Mouse (Mus musculus) embryo, embryonic 10.5 days (tissue): ENCODE results near the gene Gsg1.

Experiments
- DNase-seq: peaks from one replicate; pipeline ENCODE4 v3.0.0-alpha.2; 2015; ENCODE audit warnings: low spot score

Gene Gsg1

DNA sequence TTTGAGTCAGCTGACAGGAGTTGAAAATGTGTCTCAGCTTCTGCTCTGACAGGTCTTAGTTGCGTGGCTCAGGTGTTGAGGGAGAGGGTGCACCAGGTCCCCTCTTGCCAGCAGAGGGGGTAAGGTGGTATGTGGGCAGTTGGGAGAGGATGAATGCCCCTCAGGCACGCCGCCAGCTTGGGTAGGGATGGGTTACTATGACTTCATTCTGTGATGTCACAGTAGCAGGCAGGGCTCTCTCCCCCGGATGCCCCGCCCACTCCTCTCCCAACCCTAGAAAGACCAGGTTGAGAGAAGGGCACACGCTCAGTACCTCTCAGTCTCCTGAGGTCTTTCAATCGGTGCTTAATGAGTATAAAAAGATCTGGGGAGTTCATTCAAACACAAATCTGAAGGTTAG lies at the start of gene Gsg1:
Gene Gsg1 (minus strand): TSS at position 199 of the 400 bp plus-strand sequence.
- no peak for DNase-seq

DNA sequence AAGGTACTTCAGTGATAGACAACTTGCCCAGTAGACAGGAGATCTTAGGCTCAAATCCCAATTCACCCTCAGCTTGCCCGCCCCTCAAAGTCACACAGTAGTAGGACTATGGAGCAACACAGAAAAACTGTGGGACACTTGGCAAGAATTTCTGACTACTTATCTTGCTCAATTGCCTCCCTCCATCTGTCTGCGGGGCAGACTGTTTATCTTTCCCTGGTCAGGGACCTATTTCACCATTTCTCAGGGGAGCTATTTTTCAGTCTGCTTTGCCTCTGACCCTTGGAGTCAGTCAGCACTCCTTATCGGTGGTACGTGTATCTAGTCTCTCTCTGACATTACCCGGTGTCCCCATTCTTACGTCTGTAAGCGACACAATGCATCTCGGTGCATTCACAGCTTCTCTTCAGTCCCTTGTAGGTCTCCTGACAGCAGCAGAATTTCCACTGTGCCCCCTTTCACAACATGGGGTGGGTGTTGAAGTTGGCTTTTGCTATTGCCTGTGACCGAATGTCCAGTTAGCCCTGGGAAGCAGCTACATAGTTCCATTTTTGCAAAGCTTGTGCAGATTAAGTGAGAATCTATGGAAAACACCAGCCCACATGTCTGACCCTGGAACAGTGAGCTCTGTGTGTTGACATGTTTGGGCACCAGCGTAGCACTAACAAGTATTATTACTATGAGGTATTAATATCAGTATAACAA lies 48.4 kb upstream of the Gsg1 start:
- no peak for DNase-seq

DNA sequence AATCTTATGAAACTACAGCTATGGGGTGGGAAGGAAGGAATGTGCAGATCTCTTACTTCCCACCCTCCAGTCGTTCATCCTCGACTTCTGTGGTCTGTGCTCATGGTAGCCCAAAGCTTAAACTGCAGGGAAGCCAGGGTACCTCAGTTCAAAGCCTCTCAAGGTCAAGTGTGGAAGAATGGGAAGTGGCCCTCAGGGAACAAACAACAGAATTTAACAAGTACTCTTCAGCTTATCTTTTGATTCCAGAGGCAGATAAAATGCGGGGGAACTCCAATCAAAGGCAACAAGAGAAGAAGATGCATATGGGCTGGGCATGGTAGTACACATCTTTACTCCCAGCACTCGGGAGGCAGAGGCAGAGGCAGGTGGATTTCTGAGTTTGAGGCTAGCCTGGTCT lies 46.3 kb upstream of the Gsg1 start:
- DNase-seq = no peak

DNA sequence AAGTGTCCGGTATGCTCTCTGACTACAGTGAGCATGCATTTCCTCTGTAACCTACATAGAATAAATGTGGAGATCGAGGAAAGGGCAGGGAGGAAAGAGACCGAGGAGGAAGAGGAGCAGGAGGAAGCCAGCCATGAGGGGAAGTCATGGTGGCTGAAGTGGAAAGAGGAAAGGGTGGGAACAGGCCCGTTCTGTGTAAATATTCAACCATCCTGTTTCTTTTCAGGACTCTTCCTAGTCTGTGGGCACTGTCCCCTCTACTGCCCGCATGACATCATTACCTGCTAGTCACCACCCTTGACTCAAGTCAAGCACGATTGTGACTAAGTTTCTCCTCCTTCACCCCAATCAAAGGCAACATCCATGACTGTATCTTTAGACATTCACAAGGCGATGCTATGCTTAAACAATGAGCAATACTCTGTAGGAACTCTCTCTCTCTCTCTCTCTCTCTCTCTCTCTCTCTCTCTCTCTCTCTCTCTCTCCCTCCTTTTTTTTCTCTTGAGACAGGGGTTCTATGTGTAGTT lies 44.9 kb upstream of the Gsg1 start:
- DNase-seq = no peak

DNA sequence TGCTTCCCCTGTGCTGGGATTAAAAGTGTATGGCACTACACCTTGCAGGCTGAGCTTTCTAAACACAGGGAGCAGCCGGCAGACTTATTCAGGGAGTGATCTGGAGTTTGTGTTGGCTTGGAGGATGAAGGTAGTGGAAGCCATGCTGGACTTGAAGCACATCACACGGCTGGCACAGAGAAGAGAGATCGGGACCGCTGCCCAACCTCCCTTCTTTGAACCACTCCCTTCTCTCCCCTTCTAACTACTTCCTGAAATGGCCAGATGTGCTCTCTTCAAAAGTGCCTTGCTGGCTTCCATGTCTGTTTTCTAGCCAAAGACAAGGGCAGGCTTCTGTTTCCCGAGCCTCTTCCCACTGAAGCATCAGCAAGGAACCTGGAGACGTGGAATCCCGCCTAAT lies 43.4 kb upstream of the Gsg1 start:
- DNase-seq = no peak

DNA sequence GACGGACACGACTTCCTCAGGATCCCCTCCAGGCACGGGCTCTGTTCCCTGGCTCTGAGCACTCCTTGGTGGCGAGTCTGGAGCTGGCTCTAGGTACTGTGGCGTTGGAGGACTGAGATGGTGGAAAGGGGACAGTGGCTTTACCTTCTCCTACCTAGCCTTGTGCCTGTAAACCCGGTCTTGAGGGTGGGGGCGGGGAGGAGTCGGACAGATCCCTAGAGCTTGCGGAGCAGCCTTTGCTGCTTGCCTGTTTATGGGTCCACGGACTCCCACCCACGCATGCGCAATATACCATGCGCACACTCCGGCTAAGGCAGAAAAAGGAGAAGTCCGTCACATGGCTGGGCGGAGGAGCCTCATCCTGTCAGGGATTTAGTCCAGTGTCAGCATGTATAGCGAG lies 42.1 kb upstream of the Gsg1 start:
- no peak for DNase-seq

DNA sequence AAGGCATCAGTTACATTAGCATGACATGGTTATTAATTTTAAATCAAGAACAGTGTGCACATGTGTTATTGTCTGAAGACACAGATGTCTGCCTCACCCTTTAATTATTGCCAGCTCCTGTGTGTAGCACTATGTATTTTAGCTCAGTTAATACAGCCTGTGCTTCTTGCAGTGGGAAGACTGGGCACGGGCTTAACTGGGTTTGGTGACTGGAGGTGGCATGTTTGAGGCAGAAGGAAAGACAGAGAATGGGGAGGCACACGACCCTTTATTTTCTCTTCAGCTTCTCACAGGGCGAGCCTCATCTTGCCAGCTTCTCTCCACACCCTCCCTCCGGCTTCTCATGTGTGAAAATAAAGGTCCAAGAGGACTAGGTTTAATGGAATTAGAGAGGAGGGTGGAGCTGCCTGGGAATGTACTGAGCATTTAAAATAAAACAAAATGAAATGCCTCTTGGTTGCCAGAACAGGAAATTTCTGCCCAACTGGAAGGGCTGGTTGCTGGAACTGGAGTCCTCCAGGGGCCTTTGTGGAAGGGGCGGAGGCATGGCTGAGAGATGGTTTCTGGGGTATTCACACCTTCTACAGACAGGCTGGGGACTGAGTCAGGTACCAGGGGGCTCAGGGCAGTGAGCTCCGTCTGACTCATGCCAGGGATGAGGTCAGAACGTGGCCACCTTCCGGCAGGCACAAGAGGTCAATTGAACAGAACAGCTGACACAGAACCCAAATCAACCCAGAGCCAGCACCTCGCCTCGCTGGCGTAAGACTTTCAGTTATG lies 41.1 kb upstream of the Gsg1 start:
- DNase-seq = no peak

DNA sequence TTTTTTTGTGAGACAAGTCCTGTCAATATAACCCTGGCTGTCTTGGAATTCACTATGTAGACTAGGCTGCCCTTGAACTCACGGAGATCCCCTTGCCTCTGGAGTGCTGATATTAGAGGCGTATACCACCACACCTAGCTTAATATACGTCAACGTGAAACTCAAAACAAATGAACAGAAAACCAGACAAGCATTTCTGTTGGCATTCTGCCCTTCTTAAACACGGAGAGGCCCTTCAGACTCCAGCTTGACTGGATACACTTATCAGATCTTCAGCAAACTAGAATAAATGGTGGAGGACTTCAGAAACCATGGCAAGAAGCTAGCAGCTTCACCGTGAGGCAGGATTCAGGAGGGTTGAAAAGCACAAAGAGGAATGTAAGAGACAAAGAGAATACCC lies 40.0 kb upstream of the Gsg1 start:
- DNase-seq = no peak

DNA sequence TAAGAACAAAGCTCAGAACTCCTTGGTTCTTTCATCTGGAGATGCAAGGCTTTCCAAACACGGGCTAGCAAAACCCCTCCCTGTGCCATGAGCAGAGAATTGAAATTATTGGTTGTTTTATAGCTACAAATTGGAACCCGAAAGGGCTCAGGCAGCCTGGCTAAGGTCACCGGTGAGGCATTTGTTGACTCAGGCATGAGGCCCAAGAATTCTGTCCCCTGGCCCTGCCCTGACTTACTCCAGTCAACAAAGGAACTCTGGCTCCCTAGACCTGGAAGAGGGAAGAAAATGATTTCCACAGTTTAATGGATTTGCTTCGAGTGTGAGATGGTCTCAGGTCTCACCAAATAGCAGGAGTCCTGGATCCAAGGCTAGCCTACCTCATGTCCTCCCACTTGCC lies 38.2 kb upstream of the Gsg1 start:
- DNase-seq = no peak

DNA sequence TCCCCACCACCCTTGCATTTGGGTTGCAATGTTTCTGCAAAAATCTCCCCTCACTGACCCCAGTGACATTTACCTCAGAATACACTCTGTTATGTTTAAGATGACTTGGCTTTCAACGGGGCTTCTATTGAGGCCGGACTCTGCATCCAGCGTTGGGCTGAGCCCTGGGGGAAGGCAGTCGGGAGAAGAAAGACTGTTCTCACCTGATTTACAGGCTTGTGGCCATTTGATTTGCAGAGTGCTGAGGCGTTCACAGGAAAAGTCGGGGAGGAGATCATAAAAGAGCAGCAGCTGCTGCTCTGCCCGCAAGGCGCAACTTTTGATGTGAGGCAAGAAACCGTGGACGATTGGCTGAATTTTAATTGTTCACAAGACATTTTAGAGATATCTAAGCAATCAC lies 25.7 kb upstream of the Gsg1 start:
- peak; percentile 36 for DNase-seq

DNA sequence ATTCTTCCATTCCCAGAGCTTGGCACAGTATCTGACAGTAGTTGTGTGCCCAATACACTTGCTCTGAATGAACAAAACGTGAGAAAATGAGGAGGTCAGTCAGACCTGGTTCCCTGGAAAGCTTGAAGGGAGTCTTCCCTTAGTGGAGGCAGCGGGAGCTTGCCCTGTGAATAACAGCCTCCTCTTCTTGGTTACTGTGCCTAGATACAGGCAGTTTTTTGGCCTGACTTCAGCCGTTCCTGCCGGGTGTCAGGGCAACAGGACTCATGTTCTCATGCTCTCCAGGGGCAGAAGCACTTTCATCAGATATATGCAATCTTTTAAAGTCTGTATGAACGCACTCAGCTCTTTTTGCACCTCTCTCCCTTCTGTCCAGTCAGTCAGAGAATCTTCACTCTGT lies 25.1 kb upstream of the Gsg1 start:
- no peak for DNase-seq

DNA sequence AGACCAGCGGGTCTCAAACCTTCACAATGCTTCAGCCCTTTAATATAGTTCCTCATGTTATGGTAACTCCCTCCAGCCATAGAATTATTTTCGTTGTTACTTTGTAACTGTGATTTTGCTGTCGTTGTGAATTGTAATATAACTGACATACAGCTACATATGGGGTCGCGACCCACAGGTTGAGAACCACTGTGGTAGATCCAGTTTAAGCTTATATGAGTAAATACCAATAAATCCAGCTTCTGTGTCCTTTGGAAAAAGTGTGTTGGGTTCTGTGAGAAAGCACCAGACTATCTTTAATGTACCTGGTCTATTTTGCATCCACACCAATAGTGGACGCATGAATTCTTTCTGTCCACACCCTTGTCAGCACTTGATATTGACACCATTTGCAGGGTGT lies 24.2 kb upstream of the Gsg1 start:
- DNase-seq = no peak

DNA sequence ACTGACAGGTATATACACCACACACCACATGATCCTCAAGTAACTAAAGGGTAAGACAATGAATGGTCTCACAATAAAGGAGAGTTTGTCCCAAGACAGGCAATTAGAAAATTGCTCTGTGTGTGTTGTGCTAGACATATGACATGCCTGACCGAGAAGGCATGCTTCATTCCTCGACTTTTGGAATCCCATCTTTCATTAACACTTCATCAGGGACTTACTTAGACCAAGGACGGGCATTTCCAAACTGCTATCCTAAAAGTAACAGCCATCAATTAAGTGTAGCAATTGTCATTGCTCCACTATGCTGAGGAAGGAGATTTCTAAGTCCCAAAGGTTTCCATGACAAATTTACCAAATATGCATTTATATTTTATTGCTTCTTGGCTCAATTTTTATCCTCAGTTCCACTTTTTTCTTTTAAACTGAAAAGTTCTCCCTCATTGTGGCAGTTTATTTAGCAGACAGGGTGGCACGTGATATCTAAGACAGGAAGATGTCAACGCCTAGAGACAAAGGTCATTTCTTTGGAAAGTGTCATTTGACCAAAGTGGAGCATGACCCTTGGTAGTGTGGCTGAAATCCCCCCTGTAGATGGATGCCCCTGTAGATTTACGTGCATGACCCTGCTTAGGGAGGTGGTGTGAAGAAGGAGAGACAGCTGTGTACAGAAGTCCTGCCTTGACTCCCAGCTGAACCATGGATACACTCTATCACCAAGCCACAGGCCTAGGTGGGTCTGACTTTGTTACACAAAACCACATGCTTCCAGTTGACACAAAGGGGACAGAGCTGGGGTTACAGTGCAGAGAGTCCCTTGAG lies 22.5 kb upstream of the Gsg1 start:
- no peak for DNase-seq

DNA sequence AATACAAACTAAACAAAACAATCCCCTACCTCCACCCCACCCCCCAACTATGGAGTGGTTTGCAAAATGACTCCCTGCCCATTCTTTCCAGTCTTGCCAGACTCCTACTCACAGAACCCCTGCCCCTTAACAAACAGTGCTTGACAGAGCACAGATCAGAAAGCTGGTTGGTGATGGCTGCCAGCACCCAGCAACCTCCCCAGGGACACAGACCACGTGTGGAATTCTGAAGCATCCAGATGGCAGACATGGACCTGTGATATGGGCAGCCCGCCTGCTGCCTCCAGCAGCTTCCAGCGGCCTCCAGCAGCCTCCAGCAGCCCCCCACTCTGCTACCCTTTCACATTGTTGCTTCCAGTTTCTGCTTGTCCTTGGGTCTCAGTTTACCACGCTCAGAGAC lies 21.1 kb upstream of the Gsg1 start:
- DNase-seq = no peak

DNA sequence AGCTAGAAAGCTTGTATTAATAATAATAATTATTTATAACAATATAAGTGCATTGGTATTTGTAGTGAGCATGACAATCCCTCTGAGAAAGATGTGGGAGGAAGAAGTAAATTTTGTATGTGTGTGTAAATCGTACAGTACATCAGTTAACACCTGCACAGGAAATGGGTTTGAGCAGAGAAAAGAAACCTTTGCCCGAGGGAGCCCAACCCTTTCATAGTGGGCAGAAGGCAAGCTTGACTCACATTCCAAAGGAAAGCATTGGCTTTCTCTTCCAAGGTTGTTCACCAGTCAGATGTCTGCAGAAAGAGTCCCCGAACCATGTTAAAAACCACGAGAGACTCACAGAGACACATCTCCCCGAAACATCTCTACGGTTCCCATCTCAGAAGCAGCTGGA lies 18.9 kb upstream of the Gsg1 start:
- DNase-seq = no peak

DNA sequence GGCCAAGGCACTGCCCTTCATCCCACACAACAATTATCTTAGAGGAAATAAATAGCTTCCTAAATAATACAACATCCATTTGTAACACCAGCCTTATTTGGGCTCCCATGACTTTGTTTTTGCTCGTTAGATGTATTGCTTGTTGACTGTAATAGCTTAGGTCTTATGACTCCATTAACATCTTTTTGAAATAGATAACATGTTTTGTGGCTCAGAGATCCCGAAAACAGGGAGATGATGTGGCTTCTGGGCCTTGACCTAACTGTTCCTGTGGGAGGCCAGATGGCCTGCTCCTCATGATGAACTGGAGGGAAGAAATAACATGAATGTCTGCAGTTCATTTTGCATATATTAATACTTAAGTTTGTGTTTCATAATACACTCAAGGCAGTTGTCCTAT lies 17.6 kb upstream of the Gsg1 start:
- no peak for DNase-seq

DNA sequence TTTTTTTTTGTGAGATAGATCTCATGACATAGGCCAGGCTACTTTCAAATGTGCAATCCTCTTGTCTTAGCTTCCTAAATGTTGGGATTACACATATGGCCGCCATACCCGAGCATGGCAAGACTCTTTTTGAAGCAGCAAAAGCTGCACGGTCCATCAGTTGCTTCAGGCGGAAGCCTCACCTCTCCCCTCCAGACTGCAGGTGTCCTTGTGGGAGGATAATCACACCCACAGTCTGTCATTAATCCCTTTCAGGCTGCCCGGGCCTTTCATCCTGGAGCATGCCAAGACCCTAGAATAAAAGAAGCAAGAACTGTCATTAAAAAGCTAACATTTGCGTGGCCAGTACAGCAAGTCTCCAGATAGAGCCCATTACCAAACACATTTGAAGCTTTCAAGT lies 15.5 kb upstream of the Gsg1 start:
- DNase-seq = no peak

DNA sequence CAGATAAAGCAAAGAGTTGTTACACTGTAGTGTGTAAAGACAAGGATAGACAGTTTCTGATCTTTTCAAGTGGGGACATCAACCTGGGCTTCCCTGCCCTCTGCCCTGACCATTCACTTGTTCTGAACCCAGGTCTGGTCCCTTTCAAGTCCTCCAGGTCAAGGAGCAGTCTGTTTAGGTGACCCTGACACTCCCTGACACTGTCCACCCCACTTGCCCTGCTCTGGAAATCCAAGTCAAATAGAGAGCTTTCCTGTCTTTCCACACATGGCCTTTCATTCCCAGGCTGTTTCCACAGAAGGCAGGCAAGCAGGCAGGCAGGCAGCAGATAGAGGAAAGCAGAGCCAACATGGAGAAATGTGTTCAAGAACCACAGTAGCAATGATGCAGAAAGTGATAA lies 14.2 kb upstream of the Gsg1 start:
- no peak for DNase-seq

DNA sequence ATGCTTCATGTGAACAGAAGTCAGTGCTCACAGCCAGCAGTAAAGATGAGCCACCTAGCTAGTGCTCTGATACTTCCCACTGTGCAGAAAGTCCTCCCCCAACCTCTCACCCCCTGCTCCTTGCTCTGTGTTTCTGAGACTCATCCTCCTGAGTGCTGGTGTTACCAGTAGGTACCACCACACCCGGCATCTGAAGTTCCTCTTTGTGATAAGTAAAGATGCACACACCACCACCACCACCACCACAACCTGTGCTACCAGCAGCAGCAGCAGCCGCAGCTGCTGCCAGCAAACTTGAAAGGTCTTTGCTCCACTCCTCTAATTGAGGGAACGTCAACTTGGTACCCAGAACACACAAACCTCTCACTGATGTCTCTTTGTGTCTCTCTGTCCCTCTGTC lies 13.1 kb upstream of the Gsg1 start:
- no peak for DNase-seq

DNA sequence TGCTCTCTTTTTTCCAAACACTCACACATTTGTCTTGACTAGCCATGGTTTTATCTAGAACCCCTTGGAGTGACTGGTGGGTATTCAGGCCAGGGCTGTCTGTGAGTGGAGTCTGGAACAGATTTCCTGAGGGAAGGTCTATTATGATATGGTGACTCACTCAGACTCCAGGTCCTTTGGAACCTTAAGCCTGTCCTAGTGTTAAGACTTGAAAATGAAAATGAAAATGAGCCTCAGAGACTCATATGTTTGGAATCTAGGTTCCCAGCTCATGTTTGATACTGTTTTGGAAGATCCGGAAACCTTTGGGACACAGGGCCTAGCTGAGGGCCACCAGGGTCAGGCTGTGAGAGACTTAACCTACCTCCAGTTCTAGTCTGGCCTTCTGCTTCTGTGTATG lies 11.9 kb upstream of the Gsg1 start:
- no peak for DNase-seq

DNA sequence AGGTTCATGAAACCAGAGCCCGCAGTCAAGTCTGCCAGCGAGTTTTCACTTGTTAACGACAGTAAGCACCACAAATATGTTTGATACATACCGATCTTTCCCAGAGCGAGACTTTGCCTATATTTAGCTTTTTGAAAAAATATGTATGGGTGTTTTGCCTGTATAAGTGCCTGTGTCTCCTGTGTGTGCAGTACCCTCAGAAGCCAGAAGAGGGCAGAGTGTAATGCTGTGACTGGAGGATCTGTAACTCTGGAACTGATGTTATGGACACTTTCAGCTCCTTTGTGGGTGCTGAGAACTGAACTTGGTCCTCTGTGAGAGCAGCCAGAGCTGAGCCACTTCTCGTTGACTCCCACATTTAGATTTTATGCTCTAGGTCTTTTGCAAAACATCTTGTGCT lies 10.0 kb upstream of the Gsg1 start:
- no peak for DNase-seq

DNA sequence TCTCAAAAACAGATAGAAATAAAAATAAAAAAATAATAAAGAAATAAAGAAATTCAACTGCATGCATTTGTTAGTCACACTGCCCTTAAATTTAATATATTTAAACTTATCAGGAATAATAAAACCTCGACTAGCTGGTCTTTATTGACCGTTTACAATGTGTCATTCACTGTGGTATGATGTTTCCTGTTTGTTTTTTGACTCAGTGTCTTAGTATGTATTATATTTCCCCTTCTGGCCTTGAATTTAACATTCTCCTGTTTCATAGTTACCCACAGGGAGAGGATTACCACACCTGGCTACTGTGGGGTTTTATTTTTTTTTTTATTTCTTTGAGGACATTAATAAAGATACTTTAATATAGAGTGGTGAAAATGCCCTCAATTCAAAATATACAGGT lies 8.4 kb upstream of the Gsg1 start:
- DNase-seq = no peak

DNA sequence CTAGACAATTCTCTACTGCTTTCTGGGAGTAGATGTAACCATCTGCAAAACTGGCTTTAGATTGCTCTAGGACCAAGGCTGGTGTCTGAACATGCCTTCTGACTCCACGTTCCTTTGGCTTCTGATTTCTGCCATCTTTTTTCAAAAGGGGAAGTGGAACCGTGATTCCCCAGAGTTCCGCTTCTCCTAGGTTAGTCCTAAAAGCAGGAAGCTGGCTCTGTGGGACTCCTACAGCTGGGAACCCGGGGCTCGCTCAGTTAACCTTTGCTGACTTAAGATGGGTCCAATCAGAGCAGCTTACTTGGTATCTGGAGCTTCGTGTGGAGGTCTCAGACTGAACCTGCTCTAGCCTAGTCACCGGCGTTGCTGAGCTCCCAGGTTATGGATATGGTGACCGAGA lies 7.0 kb upstream of the Gsg1 start:
- DNase-seq = no peak
